Mouse (Mus musculus): ENCODE data around the gene Abhd17c. TPM values are rescaled to one million over a fixed set of nuclear protein-coding genes. Genes with fewer than 3 reads are reported as not detected.

Gene Abhd17c
- polyA plus RNA-seq, 1 experiment, result 98.3 TPM

- Histone ChIP-seq H3K4me3 (replicated peaks; ENCODE audit: extremely low read depth, low read depth, low read length) (no peak overlapping the region), H3K4me1 (ENCODE audit: control insufficient read depth, insufficient read depth, low read length) (no peaks in the 10 kb centered on the region)
- WGBS, result 94% methylated on average over 7 of the region's 7 CpGs
- DNase-seq, result no peak
- TF ChIP-seq CTCF (IDR thresholded peaks at IDR 0.05; ENCODE audit: insufficient read depth, low read length) (no peak), POLR2A (IDR thresholded peaks at IDR 0.05; ENCODE audit: borderline replicate concordance, extremely low read depth, low read depth, low read length) (no peak)
Measured at GRCm38 (mm10) chr7:84059799-84060198, 91.9 kb downstream of the Abhd17c start.

Other genes with a start within 250 kb of the Abhd17c start
- gene Cemip, start 65.4 kb downstream of the Abhd17c start, polyA plus RNA-seq (2012; rRNA removed), result 0.33 and 0.65 TPM in 2 replicates

All from lung, adult 2 months (tissue).